Mouse (Mus musculus) forebrain, embryonic 16.5 days (tissue): ENCODE data around the gene Lyrm1. TPM values are rescaled to one million over a fixed set of nuclear protein-coding genes. Genes with fewer than 3 reads are reported as not detected.

Experiments used
- polyA plus RNA-seq: library from polyadenylated mRNA; unstranded; fragments of >200 nt; fragmentation: Nextera tagmentation; extraction: Ambion mirVana; gene quantifications from 2 replicates; pipeline ENCODE4 v1.2.1, GENCODE M21; 2015

Gene Lyrm1
- polyA plus RNA-seq, 1 experiment from 2014 or later = 17.8 TPM

Other genes with a start within 250 kb of the Lyrm1 start
- 0.09 TPM in 1 of 2 replicates, not detected in the other for gene Acsm4, start 205.8 kb upstream of the Lyrm1 start, polyA plus RNA-seq
- gene Thumpd1, start 175.1 kb upstream of the Lyrm1 start, polyA plus RNA-seq = 96.6 and 103 TPM in 2 replicates
- gene Acsm3, start 134.9 kb upstream of the Lyrm1 start, polyA plus RNA-seq = not detected in 2 replicates
- gene Rexo5, start 101.9 kb upstream of the Lyrm1 start, polyA plus RNA-seq = 10.8 and 14.2 TPM in 2 replicates
- 23.1 and 25.6 TPM in 2 replicates for gene Eri2, start 101.8 kb upstream of the Lyrm1 start, polyA plus RNA-seq
- gene Dcun1d3, start 437 bp downstream of the Lyrm1 start, polyA plus RNA-seq = 20.4 and 23.8 TPM in 2 replicates
- gene Dnah3, start 199.4 kb downstream of the Lyrm1 start, polyA plus RNA-seq = not detected in 2 replicates
- gene Tmem159, start 206.5 kb downstream of the Lyrm1 start, polyA plus RNA-seq = 6.7 and 7.9 TPM in 2 replicates
- gene Zp2, start 249.4 kb downstream of the Lyrm1 start, polyA plus RNA-seq = not detected in 2 replicates